Mouse (Mus musculus) lung, embryonic 14.5 days (tissue): ENCODE measurements around the gene Adh6b. TPM values are rescaled to one million over a fixed set of nuclear protein-coding genes. Genes with fewer than 3 reads are reported as not detected.

ENCODE experiments used
- ATAC-seq: fragments of 200-750 bp; cut with Nextera tagmentation; 2 replicates; pipeline ENCODE4 v1.8.0; 2017; ENCODE audit warnings: mild to moderate bottlenecking, moderate TSS enrichment, moderate library complexity; ENCODE audit not compliant: insufficient read depth
- DNase-seq: peaks from one replicate; pipeline ENCODE4 v3.0.0-alpha.2; 2015
- H3K27ac ChIP-seq: fragments of 300-500 bp; sonication (generic); 2 replicates; pipeline ENCODE4 v1.5.1; 2014; ENCODE audit warnings: low read depth, mild to moderate bottlenecking, moderate library complexity
- H3K27me3 ChIP-seq: fragments of 300-500 bp; sonication (generic); 2 replicates; pipeline ENCODE4 v1.6.1; 2014; ENCODE audit warnings: low read length, control low read depth; ENCODE audit not compliant: insufficient read depth
- H3K36me3 ChIP-seq: fragments of 300-500 bp; sonication (generic); 2 replicates; pipeline ENCODE4 v1.6.1; 2014; ENCODE audit warnings: control low read depth; ENCODE audit not compliant: insufficient read depth
- H3K4me1 ChIP-seq: fragments of 300-500 bp; sonication (generic); 2 replicates; pipeline ENCODE4 v1.6.1; 2014; ENCODE audit warnings: antibody characterized with exemption, control low read depth; ENCODE audit not compliant: insufficient read depth
- H3K4me2 ChIP-seq: fragments of 300-500 bp; sonication (generic); 2 replicates; pipeline ENCODE4 v1.6.1; 2014; ENCODE audit warnings: mild to moderate bottlenecking
- H3K4me3 ChIP-seq: fragments of 300-500 bp; sonication (generic); 2 replicates; pipeline ENCODE4 v1.5.1; 2014; ENCODE audit warnings: low read depth, low read length
- H3K9ac ChIP-seq: fragments of 300-500 bp; sonication (generic); 2 replicates; pipeline ENCODE4 v1.6.1; 2014
- H3K9me3 ChIP-seq: fragments of 300-500 bp; sonication (generic); 2 replicates; pipeline ENCODE4 v1.6.1; 2016; ENCODE audit warnings: low read depth, low read length, control low read depth
- CTCF ChIP-seq: IDR thresholded peaks from 2 replicates; pipeline ENCODE4 v1.5.1; 2016; ENCODE audit warnings: antibody characterized with exemption, low read depth
- WGBS: fragments of 180-500 bp; shearing (Covaris S2); extraction: QIAGEN DNeasy Blood & Tissue Kit; methylation state at CpG from one replicate; pipeline ENCODE4 v1.1.7; 2014; 5-methylcytosine and 5-hydroxymethylcytosine counted together
- polyA plus RNA-seq: library from polyadenylated mRNA; unstranded; fragments of >200 nt; fragmentation: Nextera tagmentation; extraction: Ambion mirVana; gene quantifications from 2 replicates; pipeline ENCODE4 v1.2.1, GENCODE M21; 2014

The Adh6b gene
- polyA plus RNA-seq, 1 experiment from 2014 or later = 0.30 TPM

DNA sequence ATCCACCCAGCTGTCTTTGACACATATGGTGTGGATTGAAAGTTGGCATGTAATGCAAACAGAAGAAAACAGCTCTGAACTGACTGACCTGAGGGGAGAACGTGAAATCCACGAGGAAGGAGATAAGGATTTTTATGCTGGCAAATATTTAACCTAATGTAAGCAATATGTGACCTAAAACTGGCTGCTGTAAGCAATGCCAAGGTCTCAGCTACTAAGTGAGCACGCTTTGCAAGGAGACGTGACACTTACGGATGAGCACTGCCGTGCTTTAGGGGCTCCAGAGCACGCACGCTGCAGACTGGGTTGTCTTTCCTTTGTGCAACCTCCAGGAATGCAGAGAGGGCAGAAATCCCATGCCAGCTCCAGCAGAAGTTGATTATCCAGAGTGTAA lies 35.3 kb upstream of the Adh6b start:
- no peak for TF ChIP-seq CTCF
- no peaks in the 10 kb centered on the region for H3K9me3 ChIP-seq
- peak; percentile 84 for DNase-seq
- no peaks in the 10 kb centered on the region for H3K27me3 ChIP-seq
- peaks cover 37% of the 10 kb centered on the region for H3K4me1 ChIP-seq
- peak overlapping the region; percentile 85 for H3K27ac ChIP-seq
- peak overlapping the region; percentile 47 for H3K4me2 ChIP-seq
- H3K4me3 ChIP-seq = no peak overlapping the region
- 6% methylated on average over 8 of the region's 8 CpGs for WGBS
- ATAC-seq = peak; percentile 85
- H3K36me3 ChIP-seq = no peaks in the 10 kb centered on the region
- no peak overlapping the region for H3K9ac ChIP-seq

DNA sequence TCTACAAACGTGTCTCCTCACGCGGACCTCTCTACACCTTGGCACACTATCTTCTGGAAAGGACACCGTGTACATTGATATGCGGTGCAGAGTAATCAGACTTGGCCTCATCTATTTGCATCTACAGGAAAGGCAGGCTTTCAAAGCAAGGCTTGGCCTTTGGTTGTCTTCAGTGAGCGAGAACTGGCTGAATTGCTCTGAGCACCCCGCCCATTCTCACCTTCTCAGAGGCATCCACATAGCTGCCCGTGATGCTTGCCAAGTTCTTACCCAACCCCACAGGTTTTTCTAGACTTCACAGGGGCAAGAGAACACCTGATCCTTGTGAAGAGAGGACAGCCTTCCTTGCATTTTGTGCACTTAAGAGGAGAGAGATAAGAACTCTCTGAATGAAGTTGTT lies 31.7 kb upstream of the Adh6b start:
- WGBS = 83% methylated on average over 8 of the region's 8 CpGs

DNA sequence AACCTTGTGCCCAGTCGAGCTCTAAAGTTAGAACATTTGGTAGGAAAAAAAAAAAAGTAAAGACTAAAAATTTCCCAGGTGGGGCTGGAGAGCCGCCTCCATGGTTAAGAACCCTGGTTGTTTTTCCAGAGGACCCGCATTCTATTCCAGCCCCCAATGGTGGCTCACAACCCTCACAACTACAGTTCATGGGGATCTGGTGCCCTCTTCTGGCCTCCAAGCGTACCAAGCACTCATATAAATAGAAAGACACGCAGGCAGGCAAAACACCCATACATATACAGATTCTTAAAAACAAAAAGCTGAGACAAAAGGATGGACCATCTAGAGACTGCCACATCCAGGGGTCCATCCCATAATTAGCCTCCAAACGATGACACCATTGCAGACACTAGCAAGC lies 30.6 kb upstream of the Adh6b start:
- H3K9ac ChIP-seq = no peak overlapping the region
- ATAC-seq (no peak), DNase-seq (no peak)
- H3K4me1 ChIP-seq = peaks cover 5% of the 10 kb centered on the region; the same call in 1 of the 2 replicates
- no peaks in the 10 kb centered on the region for H3K36me3 ChIP-seq
- H3K9me3 ChIP-seq = no peaks in the 10 kb centered on the region
- peak; percentile 52; the same call in 1 of the 2 replicates for TF ChIP-seq CTCF
- H3K27me3 ChIP-seq = no peaks in the 10 kb centered on the region
- no peak overlapping the region for H3K4me3 ChIP-seq
- no peak overlapping the region for H3K4me2 ChIP-seq
- no peak overlapping the region for H3K27ac ChIP-seq
- WGBS = 89% methylated on average over 6 of the region's 6 CpGs

More for the DNA sequence above, 31.7 kb upstream of the Adh6b start:
- no peak overlapping the region for H3K4me3 ChIP-seq
- ATAC-seq = no peak
- H3K36me3 ChIP-seq = no peaks in the 10 kb centered on the region
- H3K27ac ChIP-seq = 0 out of 2 replicates have a peak overlapping the region, but pooled peaks have one; percentile 2
- no peaks in the 10 kb centered on the region for H3K27me3 ChIP-seq
- H3K9me3 ChIP-seq = no peaks in the 10 kb centered on the region
- H3K4me1 ChIP-seq = peaks cover 14% of the 10 kb centered on the region
- H3K9ac ChIP-seq = no peak overlapping the region
- no peak overlapping the region for H3K4me2 ChIP-seq
- no peak for TF ChIP-seq CTCF
- DNase-seq = no peak

DNA sequence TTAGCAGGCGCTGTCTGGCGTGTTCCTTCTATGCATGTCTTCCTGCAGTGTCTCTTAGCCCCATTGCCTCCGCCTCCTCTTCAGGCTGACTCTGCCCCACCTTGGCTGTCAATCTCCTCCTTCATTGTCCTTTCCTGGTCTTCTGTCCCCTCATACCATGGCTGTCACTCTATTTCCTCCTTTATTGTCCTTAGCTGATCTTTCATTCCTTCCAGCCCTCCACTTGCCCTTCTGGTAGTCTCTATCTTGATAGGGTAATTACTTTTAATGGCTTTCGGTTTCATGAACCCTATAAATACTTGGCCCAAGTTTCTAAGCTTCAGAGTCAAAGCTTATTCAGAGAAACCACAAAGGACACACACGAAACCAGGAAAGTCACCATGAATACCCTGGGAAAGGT lies 28.6 kb upstream of the Adh6b start, which contains the start of gene Adh6a:
TSS of gene Adh6a (plus strand) at position 322 of the 400 bp plus-strand sequence.
- no peak within 1 kb of the TSS for H3K27ac ChIP-seq
- 84% methylated on average over 5 of the region's 5 CpGs for whole genome bisulfite sequencing
- H3K27me3 ChIP-seq = no peaks in the 10 kb centered on the region
- H3K4me1 ChIP-seq = 0 out of 2 replicates have a peak, but pooled peaks cover 6% of the 10 kb centered on the region
- no peak within 1 kb of the TSS for H3K4me3 ChIP-seq
- no peaks in the 10 kb centered on the region for H3K36me3 ChIP-seq
- DNase-seq (no peak), ATAC-seq (no peak)
- H3K9ac ChIP-seq = no peak within 1 kb of the TSS
- H3K4me2 ChIP-seq = no peak within 1 kb of the TSS
- H3K9me3 ChIP-seq = no peaks in the 10 kb centered on the region
- no peak for TF ChIP-seq CTCF

DNA sequence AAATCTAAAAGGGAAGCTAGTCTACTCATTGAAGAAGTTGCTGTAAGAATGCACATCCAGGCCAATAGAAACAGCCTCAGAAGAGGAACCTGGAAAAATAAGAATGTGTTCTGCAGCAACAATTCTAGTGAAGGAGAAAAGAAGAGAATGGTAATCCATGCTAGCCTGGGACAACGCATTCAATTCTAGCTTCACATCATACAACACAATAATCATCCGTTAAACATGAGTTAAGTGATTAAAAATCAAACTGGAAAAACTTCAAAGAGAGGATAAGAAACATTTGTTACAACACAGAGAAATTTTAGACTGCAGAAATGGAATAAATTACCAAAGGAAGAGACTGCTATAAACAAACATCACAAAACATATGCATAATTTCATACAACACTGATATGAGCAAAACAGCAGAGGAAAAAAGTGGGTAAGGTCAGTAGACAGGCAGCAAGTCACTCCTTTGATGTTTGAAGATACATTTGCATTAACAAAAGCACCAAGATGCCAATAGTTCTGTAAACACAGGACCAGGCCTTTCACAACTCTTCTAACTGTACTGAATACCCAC lies 24.6 kb upstream of the Adh6b start:
- 0 out of 2 replicates have a peak, but pooled peaks cover 5% of the 10 kb centered on the region for H3K4me1 ChIP-seq
- no peak overlapping the region for H3K4me3 ChIP-seq
- H3K9me3 ChIP-seq = no peaks in the 10 kb centered on the region
- no peak overlapping the region for H3K4me2 ChIP-seq
- peak; percentile 85 for DNase-seq
- WGBS = 38% methylated on average over 2 of the region's 2 CpGs
- H3K27me3 ChIP-seq = no peaks in the 10 kb centered on the region
- peak overlapping the region; percentile 88; the same call in 1 of the 2 replicates for H3K27ac ChIP-seq
- no peak for TF ChIP-seq CTCF
- peak; percentile 93 for ATAC-seq
- no peak overlapping the region for H3K9ac ChIP-seq
- H3K36me3 ChIP-seq = no peaks in the 10 kb centered on the region

- H3K36me3 ChIP-seq = no peaks in the 10 kb centered on the region
- ATAC-seq (no peak), DNase-seq (no peak)
- H3K9ac ChIP-seq = no peak overlapping the region
- H3K9me3 ChIP-seq = peaks cover 3% of the 10 kb centered on the region; the same call in 1 of the 2 replicates
- TF ChIP-seq CTCF = no peak
- H3K27ac ChIP-seq = no peak overlapping the region
- WGBS = 93% methylated on average over 17 of the region's 17 CpGs
- no peaks in the 10 kb centered on the region for H3K4me1 ChIP-seq
- no peak overlapping the region for H3K4me2 ChIP-seq
- no peaks in the 10 kb centered on the region for H3K27me3 ChIP-seq
- no peak overlapping the region for H3K4me3 ChIP-seq
Measured at GRCm38 (mm10) chr3:138325001-138325400, 16.6 kb upstream of the Adh6b start.

DNA sequence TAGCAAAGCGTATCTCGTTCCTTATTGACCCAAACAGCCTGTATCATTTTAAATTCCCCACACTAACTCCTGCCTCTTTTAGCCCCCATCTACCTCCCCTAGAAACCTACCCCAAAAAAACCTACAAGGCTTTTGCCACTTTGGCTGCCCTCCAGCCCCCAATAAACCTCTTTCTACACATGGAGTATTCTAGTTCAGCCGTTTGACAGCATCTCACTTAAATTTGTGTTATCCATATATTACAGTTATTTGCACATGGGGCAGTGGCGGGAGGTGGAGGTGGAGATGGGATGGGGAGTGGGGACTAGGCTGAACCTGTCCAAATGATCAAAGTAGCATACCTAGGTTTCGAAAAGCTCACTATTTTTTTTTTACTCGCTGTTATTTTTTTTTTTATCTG lies 16.1 kb upstream of the Adh6b start:
- no peaks in the 10 kb centered on the region for H3K4me1 ChIP-seq
- H3K4me2 ChIP-seq = no peak overlapping the region
- no peaks in the 10 kb centered on the region for H3K36me3 ChIP-seq
- no peak overlapping the region for H3K4me3 ChIP-seq
- H3K27ac ChIP-seq = no peak overlapping the region
- TF ChIP-seq CTCF = no peak
- ATAC-seq = no peak
- H3K9ac ChIP-seq = no peak overlapping the region
- WGBS = 87% methylated on average over 6 of the region's 6 CpGs
- no peak for DNase-seq
- no peaks in the 10 kb centered on the region for H3K27me3 ChIP-seq
- peaks cover 3% of the 10 kb centered on the region; the same call in 1 of the 2 replicates for H3K9me3 ChIP-seq
